Mouse (Mus musculus) cerebellum, postnatal 25 days (tissue): ENCODE results near the gene Car5a.
A peak's percentile ranks its signal among the peaks of the same experiment; 100 is the strongest.

Source experiments
- DNase-seq, 2 experiments: peaks; one replicate each; pipeline ENCODE4 v3.0.0; 2021; ENCODE audit warnings: mixed read lengths in 2 of 2

Car5a gene

GRCm38 (mm10) chr8:121944831-121945230 is at the start of gene Car5a:
Car5a (minus strand) TSS chr8:121944904.
- no peak for DNase-seq

- DNase-seq = no peak
Measured at GRCm38 (mm10) chr8:121992911-121993310, 48.2 kb upstream of the Car5a start.

DNA sequence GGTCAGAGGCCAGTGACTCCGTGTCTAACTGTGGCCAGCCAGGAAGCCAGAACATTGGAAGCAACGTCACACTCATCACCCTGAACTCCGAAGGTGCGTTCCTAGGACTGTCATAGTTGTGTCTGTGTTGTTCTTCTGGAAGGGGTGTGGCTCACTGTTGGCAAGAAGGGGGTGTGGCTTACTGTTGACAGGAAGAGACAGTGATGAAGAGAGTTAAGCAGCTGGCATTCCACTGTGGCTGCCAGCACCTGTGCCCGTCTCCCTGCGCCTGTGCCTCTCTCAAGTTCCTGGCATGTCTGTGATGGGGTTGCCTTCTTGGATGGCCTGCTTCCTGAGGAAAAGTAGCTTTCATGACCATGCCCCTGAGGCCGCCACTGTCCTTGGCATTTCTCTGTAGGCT is 46.9 kb upstream of the Car5a start:
- no peak for DNase-seq

- no peak for DNase-seq
Measured at GRCm38 (mm10) chr8:121990506-121991255, 46.0 kb upstream of the Car5a start.

GRCm38 (mm10) chr8:121987892-121988291 is 43.2 kb upstream of the Car5a start:
- no peak for DNase-seq

GRCm38 (mm10) chr8:121985673-121986072 is 41.0 kb upstream of the Car5a start:
- DNase-seq = no peak

DNA sequence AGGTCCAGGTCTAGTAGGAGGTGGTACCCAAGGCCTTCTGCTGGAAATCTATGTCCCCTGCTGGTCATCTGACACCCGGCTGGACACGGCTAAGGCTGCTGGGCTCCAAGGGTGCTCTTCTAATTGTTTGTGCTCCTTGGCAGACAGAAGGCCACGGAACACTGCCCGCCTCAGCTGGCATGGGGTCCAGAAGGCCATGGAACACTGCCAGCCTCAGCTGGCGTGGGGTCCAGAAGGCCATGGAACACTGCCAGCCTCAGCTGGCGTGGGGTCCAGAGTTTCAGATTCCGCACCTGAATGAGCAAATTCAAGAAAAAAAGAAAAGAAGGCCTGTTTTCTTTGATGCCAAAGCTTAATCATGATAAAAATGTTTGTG is 36.8 kb upstream of the Car5a start:
- peak in 1 of 2 experiments; percentile 47 for DNase-seq

GRCm38 (mm10) chr8:121980792-121981519 is 36.3 kb upstream of the Car5a start:
- DNase-seq = no peak

DNA sequence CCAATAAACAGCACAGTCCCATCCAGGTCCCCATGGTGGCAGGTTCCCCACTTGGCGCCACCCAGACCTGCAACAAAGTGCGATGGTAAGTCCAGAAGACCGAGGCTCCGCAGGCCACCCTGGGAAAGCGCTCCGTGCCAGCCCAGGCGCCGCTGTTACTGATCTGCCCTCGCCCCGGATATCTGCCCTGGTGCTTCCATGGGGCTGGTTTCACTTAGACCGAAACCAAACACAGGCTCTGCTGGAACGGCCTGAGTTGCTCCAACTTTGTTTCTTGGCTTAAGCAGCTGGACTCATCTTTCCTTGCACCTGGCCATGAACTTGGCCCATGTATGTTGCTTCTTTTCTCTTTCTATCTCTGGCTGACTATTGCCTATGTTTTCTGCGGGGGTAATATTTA is 34.0 kb upstream of the Car5a start:
- DNase-seq = no peak

GRCm38 (mm10) chr8:121977819-121978590 is 33.3 kb upstream of the Car5a start:
- peak; percentile 52 to 71 for DNase-seq

GRCm38 (mm10) chr8:121973906-121974305 is 29.2 kb upstream of the Car5a start:
- no peak for DNase-seq

GRCm38 (mm10) chr8:121971488-121972058 is 26.9 kb upstream of the Car5a start:
- no peak for DNase-seq

DNA sequence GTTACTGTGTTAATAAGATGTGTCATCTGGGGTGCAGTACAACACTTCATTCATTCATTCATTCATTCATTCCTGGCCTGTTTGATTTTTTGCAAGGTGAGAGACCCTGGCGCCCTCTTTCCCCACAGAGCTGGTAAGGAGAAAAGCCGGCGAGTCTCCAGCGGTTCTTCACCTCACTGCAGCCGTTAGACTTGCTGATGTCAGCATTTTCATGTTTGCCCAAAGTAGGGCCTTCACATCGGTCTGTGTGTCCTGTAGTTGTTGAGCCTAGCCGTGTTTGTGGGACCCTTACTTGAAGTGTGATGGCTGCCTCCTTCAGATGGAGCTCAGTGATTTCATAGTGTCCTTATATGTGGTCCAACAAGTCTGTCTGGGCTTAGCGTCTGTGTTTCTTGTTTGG is 25.5 kb upstream of the Car5a start:
- DNase-seq = no peak

GRCm38 (mm10) chr8:121968542-121968941 is 23.8 kb upstream of the Car5a start:
- no peak for DNase-seq

- no peak for DNase-seq
Measured at GRCm38 (mm10) chr8:121967977-121968376, 23.3 kb upstream of the Car5a start.

GRCm38 (mm10) chr8:121966714-121967448 is 22.2 kb upstream of the Car5a start:
- peak in 1 of 2 experiments; percentile 42 for DNase-seq

- DNase-seq = no peak
Measured at GRCm38 (mm10) chr8:121966110-121966509, 21.4 kb upstream of the Car5a start.

DNA sequence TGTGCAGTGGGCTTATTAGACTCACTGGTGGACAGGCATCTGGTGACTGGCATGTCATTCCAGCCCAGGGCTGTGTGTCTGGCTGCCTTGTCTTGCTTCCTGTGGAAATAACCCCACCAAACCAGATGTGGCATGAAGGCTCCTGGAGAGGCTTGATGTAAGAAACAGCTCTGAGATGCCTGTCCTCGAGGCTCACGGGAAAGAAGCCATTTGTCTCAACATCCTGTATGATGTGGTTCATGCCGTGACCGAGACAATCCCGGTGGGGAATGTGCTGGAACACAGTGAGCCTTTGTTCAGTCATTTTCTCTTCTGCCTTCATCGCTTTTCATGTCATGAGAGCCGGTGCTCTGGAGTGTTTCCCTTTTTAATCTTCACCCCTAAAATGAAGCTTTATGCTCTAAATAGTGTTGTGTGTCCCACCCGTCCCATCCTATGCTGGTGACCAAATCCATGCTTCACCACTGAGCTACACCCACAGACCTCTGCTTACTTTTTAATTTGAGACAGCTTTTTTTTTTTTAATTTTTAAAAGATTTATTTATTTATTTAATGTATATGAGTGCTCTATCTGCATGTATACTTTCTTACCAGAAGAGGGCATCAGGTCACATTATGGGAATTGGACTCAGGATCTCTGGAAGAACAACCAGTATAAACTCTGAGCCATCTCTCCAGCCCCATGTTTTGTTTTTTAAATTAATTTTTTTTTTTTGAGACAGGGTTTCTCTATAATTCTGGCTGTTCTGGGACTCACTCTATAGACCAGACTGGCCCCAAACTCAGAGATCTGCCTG is 20.2 kb upstream of the Car5a start:
- DNase-seq = no peak

GRCm38 (mm10) chr8:121962892-121963291 is 18.2 kb upstream of the Car5a start:
- DNase-seq = no peak

- DNase-seq = no peak
Measured at GRCm38 (mm10) chr8:121958395-121958794, 13.7 kb upstream of the Car5a start.

GRCm38 (mm10) chr8:121955825-121956500 is 11.3 kb upstream of the Car5a start:
- no peak for DNase-seq
